Mouse (Mus musculus): ENCODE data around the gene Elovl5. TPM values are rescaled to one million over a fixed set of nuclear protein-coding genes. Genes with fewer than 3 reads are reported as not detected.
A peak's percentile ranks its signal among the peaks of the same experiment; 100 is the strongest.
"Not testable (repeated sequence)": the region's sequence is repeated elsewhere in the genome, so short reads cannot be mapped to it uniquely, and the experiment has no call there.

The Elovl5 gene
- polyA plus RNA-seq, 1 experiment from 2014 or later: 102 TPM

- no peak overlapping the region for H3K4me3 ChIP-seq
- H3K4me1 ChIP-seq: peaks cover 4% of the 10 kb centered on the region; the same call in 1 of the 2 replicates
- no peaks in the 10 kb centered on the region for H3K36me3 ChIP-seq
- H3K27ac ChIP-seq (replicated peaks): no peak overlapping the region
- 90% methylated on average over 1 of the region's 1 CpGs for WGBS
- no peaks in the 10 kb centered on the region for H3K9me3 ChIP-seq (replicated peaks)
- no peaks in the 10 kb centered on the region for H3K27me3 ChIP-seq (ENCODE audit: low read depth, poor library complexity, severe bottlenecking)
- DNase-seq (ENCODE audit: low spot score): no peak
Measured at GRCm38 (mm10) chr9:77993101-77993500, 75.9 kb downstream of the Elovl5 start.

DNA sequence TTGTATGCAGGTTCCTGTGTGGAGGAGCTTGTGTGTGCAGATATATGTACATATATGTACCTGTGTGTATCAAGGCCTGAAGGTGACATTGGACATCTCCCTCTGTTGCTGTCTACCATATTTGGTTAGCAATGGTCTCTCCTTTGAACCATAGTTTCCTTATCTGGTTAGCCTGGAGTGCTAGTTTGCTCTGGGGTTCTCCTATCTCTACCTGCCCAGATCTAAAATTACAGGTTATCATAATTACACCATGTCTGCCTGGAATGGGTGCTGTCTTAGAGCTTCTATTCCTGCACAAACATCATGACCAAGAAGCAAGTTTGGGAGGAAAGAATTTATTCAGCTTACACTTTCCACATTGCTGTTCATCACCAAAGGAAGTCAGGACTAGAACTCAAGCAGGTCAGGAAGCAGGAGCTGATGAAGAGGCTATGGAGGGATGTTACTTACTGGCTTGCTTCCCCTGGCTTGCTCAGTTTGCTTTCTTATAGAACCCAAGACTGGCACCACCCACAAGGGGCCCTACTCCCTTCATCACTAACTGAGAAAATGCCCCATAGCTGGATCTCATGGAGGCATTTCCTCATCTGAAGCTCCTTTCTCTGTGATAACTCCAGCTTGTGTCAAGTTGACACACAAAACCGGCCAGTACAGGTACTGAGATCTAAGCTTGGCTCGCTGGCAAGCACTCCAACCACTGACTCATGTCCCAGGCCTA, 76.5 kb downstream of the Elovl5 start:
- not testable (repeated sequence) for H3K9me3 ChIP-seq (replicated peaks); DNase-seq (ENCODE audit: low spot score); H3K27ac ChIP-seq (replicated peaks); H3K36me3 ChIP-seq; H3K27me3 ChIP-seq (ENCODE audit: low read depth, poor library complexity, severe bottlenecking); H3K4me3 ChIP-seq; H3K4me1 ChIP-seq
- 89% methylated on average over 2 of the region's 2 CpGs for WGBS

- no peak for DNase-seq (ENCODE audit: low spot score)
- Histone ChIP-seq H3K4me1 (peaks cover 2% of the 10 kb centered on the region; the same call in 1 of the 2 replicates), H3K9me3 (replicated peaks) (no peaks in the 10 kb centered on the region), H3K27me3 (ENCODE audit: low read depth, poor library complexity, severe bottlenecking) (no peaks in the 10 kb centered on the region), H3K4me3 (no peak overlapping the region), H3K27ac (replicated peaks) (no peak overlapping the region), H3K36me3 (no peaks in the 10 kb centered on the region)
- 80% methylated on average over 9 of the region's 9 CpGs for WGBS
Measured at GRCm38 (mm10) chr9:77995235-77995634, 78.1 kb downstream of the Elovl5 start.

- WGBS: 90% methylated on average over 7 of the region's 7 CpGs
- Histone ChIP-seq H3K27ac (replicated peaks) (no peak overlapping the region), H3K4me1 (no peaks in the 10 kb centered on the region), H3K27me3 (ENCODE audit: low read depth, poor library complexity, severe bottlenecking) (no peaks in the 10 kb centered on the region), H3K9me3 (replicated peaks) (no peaks in the 10 kb centered on the region), H3K4me3 (no peak overlapping the region), H3K36me3 (no peaks in the 10 kb centered on the region)
- DNase-seq (ENCODE audit: low spot score): no peak
Measured at GRCm38 (mm10) chr9:78000586-78001500, 83.7 kb downstream of the Elovl5 start.

DNA sequence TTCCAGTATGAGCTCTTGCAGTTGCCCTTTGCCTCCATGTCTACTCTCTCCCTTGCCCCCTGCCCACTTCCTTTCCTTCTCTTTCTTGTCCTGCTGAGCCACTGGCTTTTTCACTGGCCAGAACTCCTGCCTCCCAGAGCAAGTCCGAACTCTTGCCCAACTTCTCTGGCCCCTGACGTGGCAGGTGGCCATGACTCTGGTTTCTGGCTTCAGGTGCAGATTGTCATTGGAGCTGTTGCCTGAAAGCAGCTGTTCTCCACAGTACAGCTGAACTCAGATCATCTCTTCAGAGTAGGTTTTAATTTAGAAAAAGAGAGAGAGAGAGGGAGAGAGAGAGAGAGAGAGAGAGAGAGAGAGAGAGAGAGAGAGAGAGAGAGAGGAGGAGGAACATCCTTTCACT, 86.1 kb downstream of the Elovl5 start:
- H3K27me3 ChIP-seq (ENCODE audit: low read depth, poor library complexity, severe bottlenecking): no peaks in the 10 kb centered on the region
- H3K36me3 ChIP-seq: no peaks in the 10 kb centered on the region
- no peaks in the 10 kb centered on the region for H3K4me1 ChIP-seq
- H3K9me3 ChIP-seq (replicated peaks): no peaks in the 10 kb centered on the region
- no peak overlapping the region for H3K27ac ChIP-seq (replicated peaks)
- no peak overlapping the region for H3K4me3 ChIP-seq
- DNase-seq (ENCODE audit: low spot score): no peak
- 89% methylated on average over 2 of the region's 2 CpGs for WGBS

- H3K27ac ChIP-seq (replicated peaks): no peak overlapping the region
- H3K4me1 ChIP-seq: no peaks in the 10 kb centered on the region
- H3K27me3 ChIP-seq (ENCODE audit: low read depth, poor library complexity, severe bottlenecking): no peaks in the 10 kb centered on the region
- H3K9me3 ChIP-seq (replicated peaks): no peaks in the 10 kb centered on the region
- 63% methylated on average over 3 of the region's 3 CpGs for WGBS
- no peaks in the 10 kb centered on the region for H3K36me3 ChIP-seq
- H3K4me3 ChIP-seq: no peak overlapping the region
- peak; percentile 27 for DNase-seq (ENCODE audit: low spot score)
Measured at GRCm38 (mm10) chr9:78005481-78005880, 88.3 kb downstream of the Elovl5 start.

- no peak overlapping the region for H3K27ac ChIP-seq (replicated peaks)
- peak; percentile 70 for DNase-seq (ENCODE audit: low spot score)
- H3K27me3 ChIP-seq (ENCODE audit: low read depth, poor library complexity, severe bottlenecking): no peaks in the 10 kb centered on the region
- no peaks in the 10 kb centered on the region for H3K9me3 ChIP-seq (replicated peaks)
- no peak overlapping the region for H3K4me3 ChIP-seq
- no peaks in the 10 kb centered on the region for H3K4me1 ChIP-seq
- 64% methylated on average over 19 of the region's 19 CpGs for WGBS
- no peaks in the 10 kb centered on the region for H3K36me3 ChIP-seq
Measured at GRCm38 (mm10) chr9:78006209-78007001, 89.2 kb downstream of the Elovl5 start.

GRCm38 (mm10) chr9:78009382-78009781, 92.2 kb downstream of the Elovl5 start:
- Histone ChIP-seq H3K27ac (replicated peaks) (no peak overlapping the region), H3K4me3 (no peak overlapping the region), H3K36me3 (no peaks in the 10 kb centered on the region), H3K4me1 (no peaks in the 10 kb centered on the region), H3K27me3 (ENCODE audit: low read depth, poor library complexity, severe bottlenecking) (no peaks in the 10 kb centered on the region), H3K9me3 (replicated peaks) (no peaks in the 10 kb centered on the region)
- DNase-seq (ENCODE audit: low spot score): no peak
- 93% methylated on average over 7 of the region's 7 CpGs for WGBS

GRCm38 (mm10) chr9:78010187-78010586, 93.0 kb downstream of the Elovl5 start:
- H3K27ac ChIP-seq (replicated peaks): no peak overlapping the region
- no peaks in the 10 kb centered on the region for H3K4me1 ChIP-seq
- no peaks in the 10 kb centered on the region for H3K36me3 ChIP-seq
- no peaks in the 10 kb centered on the region for H3K27me3 ChIP-seq (ENCODE audit: low read depth, poor library complexity, severe bottlenecking)
- no peaks in the 10 kb centered on the region for H3K9me3 ChIP-seq (replicated peaks)
- no peak for DNase-seq (ENCODE audit: low spot score)
- no peak overlapping the region for H3K4me3 ChIP-seq
- 86% methylated on average over 5 of the region's 5 CpGs for WGBS

- Histone ChIP-seq H3K4me3 (no peak overlapping the region), H3K27me3 (ENCODE audit: low read depth, poor library complexity, severe bottlenecking) (no peaks in the 10 kb centered on the region; the same call in 1 of the 2 replicates), H3K9me3 (replicated peaks) (no peaks in the 10 kb centered on the region), H3K27ac (replicated peaks) (no peak overlapping the region), H3K4me1 (no peaks in the 10 kb centered on the region), H3K36me3 (no peaks in the 10 kb centered on the region)
- no peak for DNase-seq (ENCODE audit: low spot score)
- WGBS: 89% methylated on average over 10 of the region's 10 CpGs
Measured at GRCm38 (mm10) chr9:78010707-78011106, 93.5 kb downstream of the Elovl5 start.

- no peak for DNase-seq (ENCODE audit: low spot score)
- Histone ChIP-seq H3K9me3 (replicated peaks) (no peaks in the 10 kb centered on the region), H3K36me3 (no peaks in the 10 kb centered on the region), H3K27ac (replicated peaks) (no peak overlapping the region), H3K27me3 (ENCODE audit: low read depth, poor library complexity, severe bottlenecking) (no peaks in the 10 kb centered on the region; the same call in 1 of the 2 replicates), H3K4me3 (no peak overlapping the region), H3K4me1 (peaks cover 7% of the 10 kb centered on the region)
- 91% methylated on average over 4 of the region's 4 CpGs for WGBS
Measured at GRCm38 (mm10) chr9:78012066-78012465, 94.9 kb downstream of the Elovl5 start.

GRCm38 (mm10) chr9:78012681-78013080, 95.5 kb downstream of the Elovl5 start:
- 91% methylated on average over 5 of the region's 5 CpGs for WGBS
- no peak overlapping the region for H3K4me3 ChIP-seq

More at GRCm38 (mm10) chr9:78012681-78013080, 95.5 kb downstream of the Elovl5 start:
- no peaks in the 10 kb centered on the region for H3K9me3 ChIP-seq (replicated peaks)
- H3K27me3 ChIP-seq (ENCODE audit: low read depth, poor library complexity, severe bottlenecking): no peaks in the 10 kb centered on the region; the same call in 1 of the 2 replicates
- no peak overlapping the region for H3K27ac ChIP-seq (replicated peaks)
- DNase-seq (ENCODE audit: low spot score): no peak
- peaks cover 7% of the 10 kb centered on the region for H3K4me1 ChIP-seq
- H3K36me3 ChIP-seq: no peaks in the 10 kb centered on the region
